Comparison of ENCODE assay signal across 8 mouse cellular contexts in genomic region chr17:31855597-31856518, GRCm38 (mm10). TPM values are rescaled to one million over a fixed set of nuclear protein-coding genes. Genes with fewer than 3 reads are reported as not detected.
DNase-seq lines count a peak whose midpoint lies in the region; ATAC-seq lines count a peak whose summit lies in the region.

Gene Sik1, minus strand, starts transcription at chr17:31855804.

- DNase-seq in MN1 (ENCODE audit: low spot score), result peak; percentile 99
- peak; percentile 94 for DNase-seq in cerebellum, adult 9-10 months
- DNase-seq in frontal cortex, adult 2 months (ENCODE audit: extremely low spot score in 1 of 2, low spot score in 1 of 2), result peak; percentile 91 to 99
- DNase-seq in hindbrain, embryonic 11.5 days (ENCODE audit: low spot score), result peak; percentile 99
- DNase-seq in layer of hippocampus, postnatal 14 days (ENCODE audit: low spot score in 2 of 2), result peak; percentile 95 to 99
- DNase-seq in lung, postnatal 14 days, result peak; percentile 100
- peak; percentile 95 for DNase-seq in retina, adult 2 months (ENCODE audit: low read depth, low spot score)
- peak; percentile 96 to 98 for DNase-seq in thymus, postnatal 36 days

- peak within 1 kb of the TSS; percentile 86 for H3K4me2 ChIP-seq in hindbrain, embryonic 11.5 days (replicated peaks; ENCODE audit: low read depth, low read length)

- under 1% methylated on average over 41 of the region's 92 CpGs for WGBS in hindbrain, embryonic 11.5 days

- H3K4me1 ChIP-seq in hindbrain, embryonic 11.5 days (replicated peaks; ENCODE audit: control insufficient read depth, insufficient read depth, low read length), result 0 out of 2 replicates have a peak, but pooled peaks cover 3% of the 10 kb centered on the region

- H3K27me3 ChIP-seq in hindbrain, embryonic 11.5 days (ENCODE audit: control insufficient read depth, insufficient read depth, low read length), result no peaks in the 10 kb centered on the region

- H3K36me3 ChIP-seq in hindbrain, embryonic 11.5 days (ENCODE audit: control insufficient read depth, insufficient read depth, low read length), result no peaks in the 10 kb centered on the region

- H3K27ac ChIP-seq in hindbrain, embryonic 11.5 days (ENCODE audit: low read depth, low read length), result peak within 1 kb of the TSS; percentile 75

- peak within 1 kb of the TSS; percentile 89 for H3K4me3 ChIP-seq in hindbrain, embryonic 11.5 days (ENCODE audit: low read depth, low read length)

- H3K9me3 ChIP-seq in hindbrain, embryonic 11.5 days (ENCODE audit: control insufficient read depth, low read length), result no peaks in the 10 kb centered on the region

- ATAC-seq in hindbrain, embryonic 11.5 days (ENCODE audit: low FRiP score), result peak; percentile 95

- H3K9ac ChIP-seq in hindbrain, embryonic 11.5 days (ENCODE audit: low read depth, low read length), result peak within 1 kb of the TSS; percentile 89

RNA-seq across cellular contexts. Expression of gene Sik1, which starts in this region (rescaled TPM):
- 14.1 and 18.7 TPM in 2 replicates for polyA plus RNA-seq in frontal cortex, adult 2 months (2012; rRNA removed)
- polyA plus RNA-seq in hindbrain, embryonic 11.5 days (2014; fragmentation: Nextera tagmentation; extraction: Ambion mirVana), result 12.9 and 17.9 TPM in 2 replicates
- 10 to 100 TPM; 16.1 to 16.7 TPM for total RNA-seq in layer of hippocampus, postnatal 14 days (2021)

Comparison
In these comparisons a context has a peak if more than half of its experiments do, and no peak if none do; other contexts are left out.
1. Peak in every context shown above with its lines: DNase-seq, ATAC-seq, H3K4me3 ChIP-seq and H3K27ac ChIP-seq.